Mouse (Mus musculus): ENCODE results near the gene Gm10842. TPM values are rescaled to one million over a fixed set of nuclear protein-coding genes. Genes with fewer than 3 reads are reported as not detected.

Gene Gm10842
- total RNA-seq, 4 experiments from 2014 or later, result not detected

DNA sequence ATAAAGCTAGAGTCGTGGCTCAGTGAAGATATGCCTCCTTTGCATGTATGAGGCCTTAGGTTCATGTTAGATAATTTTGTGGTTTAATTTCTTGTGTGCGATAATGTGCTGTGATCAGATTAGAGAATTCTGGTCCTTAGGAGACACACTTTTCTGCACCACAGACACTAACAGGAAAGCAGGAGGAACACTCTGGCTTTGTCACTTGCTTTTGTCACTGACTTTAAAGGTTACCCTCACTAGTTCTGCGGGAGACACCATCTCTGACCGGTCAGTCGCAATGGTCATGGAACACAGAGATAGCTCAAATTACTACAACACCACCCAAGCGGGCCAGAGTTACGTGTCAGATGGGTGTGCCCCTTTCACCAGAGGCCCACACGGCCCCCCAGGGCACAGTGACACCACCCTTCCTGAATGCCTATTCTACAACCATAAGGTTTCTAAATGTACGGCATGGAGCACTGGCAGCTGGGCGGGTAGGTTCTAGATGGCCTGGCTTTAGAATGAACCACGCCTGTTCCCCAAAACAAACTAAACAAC is 5.7 kb downstream of the Gm10842 start:
- no peak for DNase-seq (ENCODE audit: low spot score in 2 of 2)

DNA sequence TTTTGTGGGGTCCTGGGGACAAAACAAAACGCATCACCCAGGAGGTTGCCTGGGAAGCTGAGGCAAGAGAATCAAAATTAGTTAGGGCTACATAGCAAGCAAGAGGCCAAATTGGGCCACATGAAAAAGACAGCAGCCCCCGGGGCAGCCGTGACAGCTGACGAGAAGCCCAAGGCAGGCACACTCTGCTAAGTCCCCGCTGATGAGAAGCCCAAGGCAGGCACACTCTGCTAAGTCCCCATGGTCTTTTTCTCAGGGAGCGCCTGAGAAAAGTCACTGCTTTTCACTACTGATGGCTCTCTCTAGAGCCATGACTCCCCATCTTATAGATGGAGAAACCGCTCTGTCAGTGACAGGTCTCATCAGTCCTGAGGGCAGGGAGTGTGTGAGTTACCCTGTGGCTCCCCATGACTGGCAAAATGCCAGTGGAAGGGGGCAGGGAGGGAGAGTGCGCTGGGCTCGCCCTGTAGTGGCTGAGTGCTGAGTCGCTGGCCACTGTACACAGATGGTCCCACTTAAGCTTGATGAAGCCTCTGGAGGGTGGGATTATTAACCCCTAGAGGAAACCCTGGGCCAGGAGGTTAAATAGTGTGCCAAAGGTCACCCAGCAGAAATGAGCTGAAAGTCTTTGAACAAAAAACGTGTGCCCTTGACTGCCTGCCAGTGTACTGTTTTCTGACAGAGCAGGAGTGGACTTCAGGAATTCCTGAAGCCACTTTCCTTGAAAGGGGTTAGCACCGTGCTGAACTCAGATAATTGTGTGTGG is 6.6 kb downstream of the Gm10842 start:
- no peak for DNase-seq (ENCODE audit: low spot score in 2 of 2)

DNA sequence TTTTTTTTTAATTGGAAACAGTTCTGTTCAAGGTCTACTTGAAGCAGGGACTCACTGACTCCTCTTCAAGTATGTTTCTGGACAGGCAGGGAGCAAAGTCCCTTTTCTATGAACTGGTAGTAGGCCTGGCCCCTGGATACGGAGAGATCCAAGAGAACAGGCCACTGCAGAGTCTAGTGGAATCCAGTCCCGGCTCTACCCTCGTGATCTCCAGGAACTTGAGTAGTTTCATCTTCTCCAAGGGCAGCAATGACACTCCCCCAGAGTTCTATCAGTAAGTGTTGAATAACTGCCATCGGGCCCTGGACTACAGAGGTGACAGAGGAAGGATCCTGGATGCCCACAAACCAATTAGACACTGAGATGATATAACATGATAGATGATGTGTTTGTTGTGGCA is 9.2 kb downstream of the Gm10842 start:
- DNase-seq (ENCODE audit: low spot score in 2 of 2), result no peak

DNA sequence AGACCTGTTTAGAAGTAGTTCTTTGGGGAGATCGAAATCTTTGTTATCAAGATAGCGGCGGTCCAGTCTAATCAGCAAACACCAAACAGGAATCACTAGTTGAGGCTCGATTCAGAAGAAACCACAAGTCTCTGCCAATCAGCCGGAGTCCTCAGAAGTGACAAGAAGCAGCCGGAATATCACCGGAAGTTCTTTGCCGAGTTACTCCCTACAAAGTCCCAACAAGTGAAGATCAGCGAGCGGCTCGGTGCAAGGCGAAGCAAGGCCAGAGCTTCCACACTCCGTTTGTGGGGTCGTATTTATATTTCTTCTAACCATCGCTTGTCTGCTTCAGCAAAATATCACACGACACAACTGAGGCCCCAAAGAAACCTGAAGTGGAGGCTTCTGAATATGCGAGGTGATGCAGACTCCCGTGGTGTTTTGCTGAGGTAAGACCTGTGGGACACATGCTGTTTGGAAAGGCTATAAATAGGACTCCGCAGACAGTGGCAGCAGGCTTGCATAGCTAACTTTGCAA is 10.1 kb downstream of the Gm10842 start:
- no peak for DNase-seq (ENCODE audit: low spot score in 2 of 2)

DNA sequence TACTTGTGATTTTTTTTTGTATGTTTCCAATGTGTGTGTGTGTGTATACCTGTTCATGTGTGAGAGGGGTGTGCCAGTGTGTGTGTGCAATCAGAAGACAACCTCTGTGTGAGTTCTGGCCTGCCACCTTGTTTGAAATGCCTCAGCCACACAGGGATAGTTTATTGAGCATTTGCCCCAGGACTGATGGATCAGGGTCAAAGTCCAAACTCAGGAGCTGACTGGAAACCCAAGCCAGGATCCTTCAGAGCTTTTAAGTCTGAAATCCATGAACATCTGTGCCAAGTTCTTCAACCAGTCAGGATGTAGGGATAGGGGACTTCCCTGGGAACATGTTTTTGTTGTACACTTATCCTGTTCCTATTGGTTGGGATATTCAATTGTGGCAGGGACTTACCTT is 11.4 kb downstream of the Gm10842 start:
- no peak for DNase-seq (ENCODE audit: low spot score in 2 of 2)

DNA sequence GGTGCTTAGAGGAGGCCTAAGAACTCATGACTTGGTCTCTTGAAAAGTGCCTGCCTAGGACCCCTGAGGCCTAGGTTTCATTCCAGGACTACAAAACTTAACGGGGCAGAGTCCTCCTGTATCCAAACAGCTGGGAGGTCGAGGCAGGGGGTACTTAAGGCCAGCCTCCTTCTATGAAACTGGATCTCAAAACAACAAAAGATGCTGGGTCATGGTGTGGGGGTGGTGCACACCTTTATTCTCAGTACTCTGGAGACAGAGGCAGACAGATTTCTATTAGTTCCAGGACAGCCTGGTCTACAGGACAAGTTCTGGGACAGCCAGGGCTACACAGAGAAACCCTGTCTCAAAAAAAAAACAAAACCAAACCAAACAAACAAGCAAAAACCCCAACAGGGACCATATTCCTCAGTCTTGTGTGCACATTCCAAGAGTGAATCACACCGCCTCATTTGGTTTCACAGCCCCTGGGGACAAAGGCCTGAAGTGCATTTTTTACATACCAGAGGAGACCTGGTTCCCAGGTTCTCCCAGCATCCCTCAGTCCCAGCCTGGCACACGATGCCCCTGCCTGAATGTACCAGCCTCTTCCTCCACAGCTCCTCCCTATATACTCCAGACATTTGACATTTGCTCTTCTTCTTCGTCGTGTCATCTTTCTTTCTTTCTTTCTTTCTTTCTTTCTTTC is 13.1 kb downstream of the Gm10842 start:
- no peak for DNase-seq (ENCODE audit: low spot score in 2 of 2)

DNA sequence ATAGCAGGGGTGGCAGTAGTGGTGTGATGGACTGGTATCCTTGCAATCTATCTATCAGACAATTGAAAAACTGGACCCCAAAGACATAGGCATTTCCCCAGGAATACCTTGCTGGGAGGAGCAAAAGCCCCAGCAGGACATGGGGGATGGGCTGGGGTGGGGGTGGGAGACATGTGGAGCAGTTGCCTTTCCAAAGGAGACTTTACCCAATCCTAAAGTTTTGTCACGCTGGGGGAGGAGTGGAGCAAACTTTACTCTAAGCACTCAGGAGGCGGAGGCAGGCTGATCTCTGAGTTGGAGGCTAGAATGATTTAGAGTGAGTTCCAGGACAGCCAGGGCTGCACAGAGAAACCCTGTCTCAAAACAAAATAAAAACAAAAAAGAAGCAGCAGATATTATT is 14.7 kb downstream of the Gm10842 start:
- DNase-seq (ENCODE audit: low spot score in 2 of 2), result no peak

DNA sequence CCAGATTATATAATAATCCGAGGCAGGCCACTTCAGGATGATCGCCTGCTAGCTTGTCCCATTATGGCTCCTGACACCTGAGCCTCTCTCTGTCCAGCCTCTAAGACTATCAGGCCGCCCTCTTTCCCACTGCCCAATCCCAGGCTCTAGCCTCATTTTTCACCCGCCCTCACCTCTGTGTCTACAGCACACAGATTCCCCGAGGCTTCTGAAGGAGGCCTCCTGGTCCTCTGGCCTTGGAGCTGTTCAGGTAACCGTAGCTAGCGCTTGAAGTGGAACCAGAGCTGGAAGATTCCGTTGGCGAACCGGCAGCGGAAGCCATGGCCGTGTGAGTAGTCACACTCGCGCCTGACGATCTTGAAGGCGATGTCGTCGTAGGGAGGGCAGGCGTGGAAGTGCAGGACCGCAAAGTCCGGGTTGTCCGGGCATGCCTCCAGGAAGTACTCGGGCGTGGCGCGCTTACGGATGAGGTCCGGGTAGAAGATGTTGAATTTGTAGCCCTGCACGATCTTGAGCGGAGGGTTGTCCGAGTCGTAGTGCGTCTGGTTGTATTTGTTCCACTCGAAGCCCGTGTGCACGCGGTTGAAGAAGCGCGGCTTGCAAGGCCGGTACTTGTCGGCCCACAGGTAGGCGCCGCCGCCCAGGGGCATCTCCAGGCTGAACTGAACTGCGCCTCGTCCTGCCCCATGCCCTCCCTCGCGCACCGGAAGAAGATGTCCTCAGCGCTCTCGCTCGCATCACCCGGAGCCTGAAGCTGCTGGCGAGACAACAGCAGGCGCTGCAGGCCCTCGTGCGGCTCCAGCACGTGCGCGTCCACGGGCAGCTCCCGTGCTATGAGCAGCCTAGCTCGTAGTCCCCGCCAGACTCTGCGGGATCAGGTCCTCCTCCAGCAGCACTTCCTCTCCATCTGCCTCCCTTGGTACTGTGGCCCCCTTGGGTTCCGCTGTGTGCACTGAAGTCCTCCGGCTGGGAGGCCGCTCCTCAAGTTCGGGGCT is 18.1 kb downstream of the Gm10842 start:
- no peak for DNase-seq (ENCODE audit: low spot score in 2 of 2)

DNA sequence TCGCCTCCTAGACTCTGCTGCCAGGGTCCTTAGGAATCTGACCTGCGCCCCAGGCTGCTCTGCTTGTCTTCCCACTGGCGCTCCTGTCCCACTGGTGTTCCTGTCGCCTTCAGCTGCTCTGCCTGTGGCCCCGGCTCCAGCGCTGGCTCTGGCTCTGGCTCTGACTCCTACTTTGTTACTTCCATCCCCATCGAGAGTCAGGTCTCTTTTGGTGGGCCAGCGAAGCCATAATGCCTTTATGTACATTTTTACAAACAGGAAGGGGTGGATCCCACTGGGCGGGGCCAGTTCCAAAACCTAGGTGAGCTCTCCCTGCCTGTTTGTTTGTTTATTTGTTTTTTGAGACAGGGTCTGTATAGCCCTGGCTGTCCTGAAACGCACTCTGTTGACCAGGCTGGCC is 20.1 kb downstream of the Gm10842 start:
- DNase-seq (ENCODE audit: low spot score in 2 of 2), result no peak

DNA sequence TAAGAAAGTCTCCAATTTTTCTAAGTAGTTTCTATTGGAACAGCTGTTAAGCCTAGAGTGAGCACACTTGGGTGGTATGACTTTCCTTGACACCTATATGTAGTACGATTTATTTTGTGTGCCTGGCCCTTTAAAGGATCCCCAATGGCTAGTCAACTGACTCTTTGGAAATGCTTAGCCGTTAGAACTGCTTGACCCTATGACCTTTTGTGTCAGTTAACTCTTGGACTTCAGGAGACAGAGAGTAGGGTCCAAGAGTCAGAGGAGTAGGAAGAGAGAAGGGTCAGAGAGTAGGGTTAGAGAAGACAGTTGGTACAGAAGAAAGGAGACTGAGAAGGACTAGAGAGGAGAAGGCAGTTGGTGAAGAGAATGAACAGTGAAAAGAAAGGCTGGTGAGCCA is 31.8 kb downstream of the Gm10842 start, which contains the start of gene Tlk2:
Gene Tlk2 (plus strand): TSS at position 292 of the 400 bp plus-strand sequence.
- DNase-seq (ENCODE audit: low spot score in 2 of 2), result no peak

DNA sequence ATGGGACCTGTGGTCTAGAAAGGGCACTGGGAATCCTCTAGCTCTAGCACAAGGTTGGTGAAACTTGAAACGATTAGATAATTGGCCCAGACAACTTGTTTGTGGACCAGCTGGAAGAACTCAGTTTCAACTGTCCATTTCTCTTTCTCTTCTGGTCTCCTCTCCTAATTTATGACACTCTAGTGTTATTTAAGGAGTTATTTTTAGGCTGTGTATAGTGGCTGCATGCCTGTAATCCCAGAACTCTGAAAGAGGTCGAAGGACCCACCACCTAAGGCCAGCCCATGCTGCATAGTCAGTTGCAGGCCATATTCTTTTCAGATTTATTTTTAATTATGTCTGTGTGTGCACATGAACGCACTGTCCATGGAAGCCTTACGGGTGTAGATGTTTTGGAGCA is 32.8 kb downstream of the Gm10842 start:
- no peak for DNase-seq (ENCODE audit: low spot score in 2 of 2)

DNA sequence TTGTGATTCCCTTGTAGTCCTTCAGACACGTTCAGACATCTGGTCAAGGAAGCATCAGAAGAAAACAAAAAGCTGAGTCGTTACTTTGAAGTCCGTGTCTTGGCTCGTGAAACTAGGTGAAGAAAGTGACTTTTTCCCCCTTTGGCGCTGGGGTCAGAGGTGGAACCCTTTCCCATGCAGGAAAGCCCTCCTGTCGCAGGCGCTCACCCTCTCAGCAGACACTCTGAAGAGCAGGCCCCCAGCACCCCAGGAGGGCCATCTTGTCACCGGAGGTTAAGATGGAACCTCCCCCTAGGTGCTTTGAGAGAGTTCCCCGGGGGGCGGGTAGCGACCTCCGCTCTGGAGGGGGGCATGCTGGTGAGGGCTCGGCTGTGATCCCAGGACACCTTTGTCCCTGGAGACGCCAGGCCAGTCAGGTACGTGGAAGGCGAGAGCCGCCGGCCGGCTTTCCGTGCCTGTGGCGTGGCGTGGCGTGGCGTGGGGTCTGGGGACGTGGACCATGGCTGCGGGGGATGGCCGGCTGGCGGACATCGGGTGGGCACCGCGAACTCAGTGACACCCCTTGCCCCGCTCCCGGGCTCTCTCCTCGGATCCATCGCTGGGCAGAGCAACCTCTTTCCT is 33.9 kb downstream of the Gm10842 start:
- DNase-seq (ENCODE audit: low spot score in 2 of 2), result peak; percentile 23 to 27

DNA sequence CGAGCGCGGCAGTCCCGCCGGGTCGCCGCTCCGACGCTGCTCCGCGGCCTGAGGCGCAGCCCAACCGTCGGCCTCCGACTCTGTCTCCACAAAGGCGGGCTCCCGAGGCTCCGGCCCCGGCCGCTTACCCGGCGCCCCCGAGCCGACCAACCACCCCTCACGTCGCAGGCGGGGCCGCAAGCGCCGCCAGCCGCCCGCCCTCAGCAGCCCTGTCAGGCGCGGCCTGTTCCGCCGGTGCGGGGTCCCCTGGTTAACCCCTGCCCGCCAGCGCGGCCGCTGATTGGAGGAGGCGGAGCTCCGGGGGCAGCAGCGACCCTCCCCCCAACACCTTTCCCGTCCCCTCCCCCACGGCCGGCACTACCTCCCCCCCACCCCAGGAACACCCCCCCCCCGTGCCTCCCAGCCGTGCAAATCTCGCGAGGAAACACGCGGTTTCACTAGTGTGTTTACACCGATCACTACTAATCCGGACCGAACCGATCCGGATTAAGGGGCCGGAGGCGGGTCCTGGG is 34.5 kb downstream of the Gm10842 start:
- DNase-seq (ENCODE audit: low spot score in 2 of 2), result peak; percentile 63 to 83

DNA sequence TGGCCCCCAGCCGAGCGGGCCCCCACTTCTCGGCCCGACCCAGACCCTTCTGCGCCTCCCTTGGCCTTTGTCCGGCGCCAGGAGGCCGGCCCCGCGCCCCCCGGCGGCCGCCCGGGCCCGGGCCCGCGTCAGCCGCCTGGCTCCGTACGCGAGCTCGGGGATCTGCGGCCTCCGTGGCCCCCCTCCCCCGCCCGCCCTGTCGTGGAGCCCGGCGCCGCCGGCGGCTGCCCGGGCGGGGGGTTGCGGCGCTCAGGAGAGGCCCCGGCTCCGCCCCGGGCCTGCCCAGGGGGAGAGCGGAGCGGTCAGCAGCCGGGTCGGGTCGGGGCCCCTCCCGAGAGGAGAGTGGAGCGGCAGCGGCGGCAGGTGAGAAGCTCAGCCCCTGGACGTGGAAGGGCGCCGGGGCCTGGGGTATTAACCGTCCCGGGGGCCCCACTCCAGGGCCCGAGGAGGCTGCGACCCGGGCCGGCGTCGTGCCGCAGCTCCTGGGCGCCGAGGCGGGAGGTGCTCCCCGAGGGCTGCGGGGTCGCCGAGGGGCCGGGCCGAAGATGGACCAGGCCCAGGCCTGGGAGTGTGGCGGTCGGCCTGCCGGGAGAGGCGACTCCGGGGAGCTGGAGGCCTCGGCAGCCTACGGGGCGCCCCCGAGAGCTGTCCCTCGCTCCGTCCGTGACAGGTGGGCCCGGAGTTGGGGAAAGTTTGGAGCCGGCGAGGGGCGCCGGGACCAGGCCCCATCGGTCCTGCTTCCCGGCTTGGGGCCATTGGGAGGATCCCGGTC is 35.2 kb downstream of the Gm10842 start:
- peak; percentile 29 for DNase-seq (ENCODE audit: low spot score in 2 of 2)

DNA sequence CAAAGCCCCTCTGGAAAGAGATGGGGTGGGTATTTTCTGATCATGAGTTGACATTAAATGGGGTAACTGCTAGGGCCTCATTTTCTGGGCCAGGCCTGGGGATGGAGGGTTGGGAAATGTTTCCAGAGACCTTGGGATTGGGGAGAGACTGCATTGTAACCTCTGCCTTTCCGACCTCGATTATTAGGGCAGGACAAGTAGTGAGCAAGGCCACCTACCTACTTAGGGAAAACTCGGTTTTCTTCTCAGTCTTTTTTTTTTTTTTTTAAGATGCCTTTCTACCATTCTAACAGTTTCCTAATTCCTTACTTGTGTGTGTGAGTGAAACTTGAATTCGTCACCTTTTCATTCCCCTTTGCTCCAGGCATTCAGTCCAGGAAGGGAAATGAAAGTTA is 35.8 kb downstream of the Gm10842 start:
- DNase-seq (ENCODE audit: low spot score in 2 of 2), result peak in 1 of 2 experiments; percentile 10

DNA sequence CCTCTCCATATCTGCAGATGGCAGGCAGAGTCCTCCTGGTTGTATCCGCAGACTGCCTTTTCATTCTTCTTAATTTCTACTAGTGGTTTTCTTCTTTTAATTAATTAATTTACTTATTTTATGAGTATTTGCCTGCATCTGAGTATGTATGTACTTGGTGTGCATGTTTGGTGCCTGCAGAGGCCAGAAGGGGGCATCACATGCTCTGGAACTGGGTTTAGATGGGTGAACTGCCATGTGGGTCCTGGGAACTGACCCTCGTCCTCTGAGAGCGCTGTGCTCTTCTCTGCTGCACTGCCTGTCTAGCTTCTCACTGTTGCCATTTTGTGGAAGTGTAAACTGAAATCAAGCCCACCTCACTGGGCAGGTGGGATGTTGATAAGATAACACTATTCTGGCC is 38.0 kb downstream of the Gm10842 start:
- no peak for DNase-seq (ENCODE audit: low spot score in 2 of 2)

DNA sequence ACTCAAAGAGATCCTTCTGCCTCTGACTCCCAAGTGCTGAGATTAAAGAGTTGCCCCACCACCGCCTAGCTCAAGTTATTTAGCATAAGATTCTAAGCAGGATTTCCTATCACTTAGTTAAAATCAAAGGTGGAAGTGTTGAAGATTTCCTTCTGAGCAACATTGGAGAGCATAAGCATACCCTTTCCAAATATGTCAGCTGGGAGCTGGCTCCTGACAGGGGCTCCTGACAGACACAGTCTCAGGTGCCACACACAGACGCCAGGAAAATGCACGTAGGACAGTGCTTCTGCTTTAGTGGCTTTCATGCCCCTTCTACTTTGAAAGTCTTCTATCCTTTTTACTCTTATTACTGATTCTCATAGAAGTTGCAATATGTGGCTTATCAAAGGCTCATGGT is 45.5 kb downstream of the Gm10842 start:
- no peak for DNase-seq (ENCODE audit: low spot score in 2 of 2)

Measured in left cerebral cortex, adult 8-10 months (tissue).